Mouse (Mus musculus): ENCODE data around the gene H2afy2. TPM values are rescaled to one million over a fixed set of nuclear protein-coding genes. Genes with fewer than 3 reads are reported as not detected.
A peak's percentile ranks its signal among the peaks of the same experiment; 100 is the strongest.

H2afy2 gene
- polyA plus RNA-seq, 1 experiment from 2014 or later: 62.0 TPM

DNA sequence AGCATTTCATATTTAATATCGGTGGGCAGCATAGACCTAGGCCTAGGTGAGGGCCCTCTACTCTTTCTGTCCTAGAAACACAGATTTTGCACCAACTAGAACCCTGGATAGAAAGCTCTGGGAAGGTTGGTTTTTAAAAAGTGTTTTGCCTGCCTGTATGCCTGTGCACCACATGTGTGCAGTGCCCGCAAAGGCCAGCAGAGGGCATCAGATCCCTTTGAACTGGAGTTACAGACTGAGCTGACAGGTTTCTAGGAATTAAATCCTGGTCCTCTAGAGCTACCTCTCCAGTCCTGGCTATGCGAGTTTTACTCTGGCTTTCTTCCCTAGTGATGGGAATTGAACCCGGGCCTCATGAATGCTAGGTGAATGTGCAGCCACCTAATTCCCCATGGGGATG is 38.8 kb downstream of the H2afy2 start:
- ATAC-seq (replicated peaks; ENCODE audit: insufficient number of reproducible peaks, low FRiP score, low TSS enrichment): no peak
- no peak overlapping the region for H3K27ac ChIP-seq (ENCODE audit: low read depth, low read length)
- no peaks in the 10 kb centered on the region for H3K9me3 ChIP-seq (replicated peaks; ENCODE audit: control insufficient read depth, low read length)
- 79% methylated on average over 4 of the region's 4 CpGs for WGBS (ENCODE audit: insufficient replicate concordance)
- peaks cover 63% of the 10 kb centered on the region for H3K36me3 ChIP-seq (ENCODE audit: control insufficient read depth, insufficient read depth, low read length)
- H3K4me1 ChIP-seq (ENCODE audit: control insufficient read depth, insufficient read depth, low read length): no peaks in the 10 kb centered on the region
- no peak overlapping the region for H3K4me2 ChIP-seq
- H3K4me3 ChIP-seq (ENCODE audit: low read depth, low read length): no peak overlapping the region
- no peaks in the 10 kb centered on the region for H3K27me3 ChIP-seq (ENCODE audit: control insufficient read depth, insufficient read depth, low read length)
- H3K9ac ChIP-seq (ENCODE audit: low read depth, low read length): no peak overlapping the region

DNA sequence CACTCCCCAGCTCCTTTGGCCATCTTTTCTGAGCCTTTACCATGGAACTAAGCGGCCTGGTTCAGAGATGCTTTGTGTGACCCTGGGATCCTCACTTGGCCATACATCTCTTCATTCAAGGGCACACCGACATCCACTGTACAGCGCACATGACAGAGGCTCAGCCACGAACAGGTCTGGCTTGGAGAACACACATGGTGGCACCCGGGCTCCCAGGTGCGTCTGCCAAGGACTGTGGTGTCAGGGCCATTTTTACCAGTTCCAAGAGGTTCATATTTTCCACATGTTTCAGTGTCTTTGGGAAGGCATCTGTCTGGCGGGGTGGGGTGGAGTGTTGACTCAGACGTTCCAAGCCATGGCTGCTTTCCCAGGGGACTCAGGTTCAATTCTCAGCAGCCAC is 41.6 kb downstream of the H2afy2 start:
- Histone ChIP-seq H3K4me1 (ENCODE audit: control insufficient read depth, insufficient read depth, low read length) (no peaks in the 10 kb centered on the region), H3K9me3 (replicated peaks; ENCODE audit: control insufficient read depth, low read length) (no peaks in the 10 kb centered on the region), H3K36me3 (ENCODE audit: control insufficient read depth, insufficient read depth, low read length) (peaks cover 58% of the 10 kb centered on the region), H3K4me2 (no peak overlapping the region), H3K4me3 (ENCODE audit: low read depth, low read length) (no peak overlapping the region), H3K9ac (ENCODE audit: low read depth, low read length) (no peak overlapping the region), H3K27ac (ENCODE audit: low read depth, low read length) (no peak overlapping the region), H3K27me3 (ENCODE audit: control insufficient read depth, insufficient read depth, low read length) (no peaks in the 10 kb centered on the region)
- no peak for ATAC-seq (replicated peaks; ENCODE audit: insufficient number of reproducible peaks, low FRiP score, low TSS enrichment)
- 88% methylated on average over 8 of the region's 8 CpGs for WGBS (ENCODE audit: insufficient replicate concordance)

DNA sequence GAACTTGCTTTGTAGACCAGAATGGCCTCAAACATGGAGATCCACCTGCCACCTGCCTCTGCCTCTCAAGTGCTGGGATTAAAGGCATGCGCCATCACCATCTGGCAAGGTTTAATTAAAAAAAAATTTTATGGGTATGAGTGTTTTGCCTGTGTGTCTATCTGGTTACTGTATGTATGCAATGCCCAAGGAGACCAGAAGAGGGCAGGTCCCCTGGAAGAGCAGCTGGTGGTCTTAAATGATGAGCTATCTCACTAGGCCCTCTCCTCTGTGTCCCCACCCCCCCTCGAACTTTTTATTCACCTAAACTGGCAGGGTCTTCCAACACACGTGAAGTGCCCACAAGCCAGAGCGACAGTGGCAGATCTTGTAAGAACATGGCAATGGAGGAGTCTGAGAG is 42.1 kb downstream of the H2afy2 start:
- Histone ChIP-seq H3K4me2 (no peak overlapping the region), H3K27me3 (ENCODE audit: control insufficient read depth, insufficient read depth, low read length) (no peaks in the 10 kb centered on the region), H3K27ac (ENCODE audit: low read depth, low read length) (no peak overlapping the region), H3K9ac (ENCODE audit: low read depth, low read length) (no peak overlapping the region), H3K9me3 (replicated peaks; ENCODE audit: control insufficient read depth, low read length) (no peaks in the 10 kb centered on the region), H3K36me3 (ENCODE audit: control insufficient read depth, insufficient read depth, low read length) (peaks cover 53% of the 10 kb centered on the region), H3K4me1 (ENCODE audit: control insufficient read depth, insufficient read depth, low read length) (no peaks in the 10 kb centered on the region), H3K4me3 (ENCODE audit: low read depth, low read length) (no peak overlapping the region)
- ATAC-seq (replicated peaks; ENCODE audit: insufficient number of reproducible peaks, low FRiP score, low TSS enrichment): no peak
- 76% methylated on average over 4 of the region's 4 CpGs for WGBS (ENCODE audit: insufficient replicate concordance)

DNA sequence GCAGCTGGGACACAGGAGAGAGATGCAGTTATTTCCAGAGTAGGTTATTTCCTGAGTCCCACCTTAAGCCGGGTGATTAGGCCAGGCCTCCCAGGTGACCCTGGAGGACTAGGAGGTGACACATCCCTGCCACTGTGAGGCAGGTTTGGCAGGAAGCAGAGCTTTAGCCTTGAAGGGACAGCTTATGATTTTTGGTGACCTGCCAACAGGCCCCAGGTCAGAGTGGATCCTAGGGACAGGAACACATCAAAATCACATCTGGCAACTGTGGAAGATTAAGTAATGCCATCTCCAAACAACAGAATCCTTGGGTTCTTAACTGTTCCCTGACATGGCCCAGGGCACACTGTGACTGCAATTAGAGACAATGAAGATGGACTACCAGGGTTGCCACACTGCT is 42.6 kb downstream of the H2afy2 start:
- Histone ChIP-seq H3K4me3 (ENCODE audit: low read depth, low read length) (no peak overlapping the region), H3K9me3 (replicated peaks; ENCODE audit: control insufficient read depth, low read length) (no peaks in the 10 kb centered on the region), H3K27me3 (ENCODE audit: control insufficient read depth, insufficient read depth, low read length) (no peaks in the 10 kb centered on the region), H3K27ac (ENCODE audit: low read depth, low read length) (no peak overlapping the region), H3K36me3 (ENCODE audit: control insufficient read depth, insufficient read depth, low read length) (peaks cover 48% of the 10 kb centered on the region), H3K4me1 (ENCODE audit: control insufficient read depth, insufficient read depth, low read length) (no peaks in the 10 kb centered on the region), H3K9ac (ENCODE audit: low read depth, low read length) (no peak overlapping the region), H3K4me2 (no peak overlapping the region)
- WGBS (ENCODE audit: insufficient replicate concordance): 71% methylated on average over 1 of the region's 1 CpGs
- no peak for ATAC-seq (replicated peaks; ENCODE audit: insufficient number of reproducible peaks, low FRiP score, low TSS enrichment)

GRCm38 (mm10) chr10:61738126-61738525 is 45.8 kb downstream of the H2afy2 start:
- H3K27ac ChIP-seq (ENCODE audit: low read depth, low read length): no peak overlapping the region
- H3K4me2 ChIP-seq: no peak overlapping the region
- no peaks in the 10 kb centered on the region for H3K4me1 ChIP-seq (ENCODE audit: control insufficient read depth, insufficient read depth, low read length)
- no peaks in the 10 kb centered on the region for H3K9me3 ChIP-seq (replicated peaks; ENCODE audit: control insufficient read depth, low read length)
- no peaks in the 10 kb centered on the region for H3K27me3 ChIP-seq (ENCODE audit: control insufficient read depth, insufficient read depth, low read length)
- ATAC-seq (replicated peaks; ENCODE audit: insufficient number of reproducible peaks, low FRiP score, low TSS enrichment): no peak
- H3K4me3 ChIP-seq (ENCODE audit: low read depth, low read length): no peak overlapping the region
- peaks cover 27% of the 10 kb centered on the region for H3K36me3 ChIP-seq (ENCODE audit: control insufficient read depth, insufficient read depth, low read length)
- WGBS (ENCODE audit: insufficient replicate concordance): 87% methylated on average over 4 of the region's 4 CpGs
- H3K9ac ChIP-seq (ENCODE audit: low read depth, low read length): no peak overlapping the region

GRCm38 (mm10) chr10:61737537-61737936 is 46.4 kb downstream of the H2afy2 start:
- Histone ChIP-seq H3K4me2 (no peak overlapping the region), H3K27ac (ENCODE audit: low read depth, low read length) (no peak overlapping the region), H3K9ac (ENCODE audit: low read depth, low read length) (no peak overlapping the region), H3K36me3 (ENCODE audit: control insufficient read depth, insufficient read depth, low read length) (peaks cover 23% of the 10 kb centered on the region), H3K4me3 (ENCODE audit: low read depth, low read length) (no peak overlapping the region), H3K27me3 (ENCODE audit: control insufficient read depth, insufficient read depth, low read length) (no peaks in the 10 kb centered on the region), H3K4me1 (ENCODE audit: control insufficient read depth, insufficient read depth, low read length) (no peaks in the 10 kb centered on the region), H3K9me3 (replicated peaks; ENCODE audit: control insufficient read depth, low read length) (no peaks in the 10 kb centered on the region)
- 71% methylated on average over 1 of the region's 1 CpGs for WGBS (ENCODE audit: insufficient replicate concordance)
- ATAC-seq (replicated peaks; ENCODE audit: insufficient number of reproducible peaks, low FRiP score, low TSS enrichment): no peak

- Histone ChIP-seq H3K4me2 (no peak overlapping the region), H3K9me3 (replicated peaks; ENCODE audit: control insufficient read depth, low read length) (no peaks in the 10 kb centered on the region), H3K9ac (ENCODE audit: low read depth, low read length) (no peak overlapping the region), H3K4me3 (ENCODE audit: low read depth, low read length) (no peak overlapping the region), H3K36me3 (ENCODE audit: control insufficient read depth, insufficient read depth, low read length) (peaks cover 15% of the 10 kb centered on the region), H3K27ac (ENCODE audit: low read depth, low read length) (no peak overlapping the region), H3K4me1 (ENCODE audit: control insufficient read depth, insufficient read depth, low read length) (no peaks in the 10 kb centered on the region), H3K27me3 (ENCODE audit: control insufficient read depth, insufficient read depth, low read length) (no peaks in the 10 kb centered on the region)
- ATAC-seq (replicated peaks; ENCODE audit: insufficient number of reproducible peaks, low FRiP score, low TSS enrichment): no peak
- 62% methylated on average over 10 of the region's 10 CpGs for WGBS (ENCODE audit: insufficient replicate concordance)
Measured at GRCm38 (mm10) chr10:61736671-61737078, 47.3 kb downstream of the H2afy2 start.

GRCm38 (mm10) chr10:61734377-61734776 is 49.6 kb downstream of the H2afy2 start:
- no peaks in the 10 kb centered on the region for H3K4me1 ChIP-seq (ENCODE audit: control insufficient read depth, insufficient read depth, low read length)
- peaks cover 10% of the 10 kb centered on the region for H3K36me3 ChIP-seq (ENCODE audit: control insufficient read depth, insufficient read depth, low read length)
- no peak overlapping the region for H3K9ac ChIP-seq (ENCODE audit: low read depth, low read length)
- no peak overlapping the region for H3K27ac ChIP-seq (ENCODE audit: low read depth, low read length)
- H3K4me3 ChIP-seq (ENCODE audit: low read depth, low read length): no peak overlapping the region
- 0 out of 2 replicates have a peak, but pooled peaks have one; percentile 25 for ATAC-seq (replicated peaks; ENCODE audit: insufficient number of reproducible peaks, low FRiP score, low TSS enrichment)
- no peaks in the 10 kb centered on the region for H3K27me3 ChIP-seq (ENCODE audit: control insufficient read depth, insufficient read depth, low read length)
- no peaks in the 10 kb centered on the region for H3K9me3 ChIP-seq (replicated peaks; ENCODE audit: control insufficient read depth, low read length)
- no peak overlapping the region for H3K4me2 ChIP-seq
- WGBS (ENCODE audit: insufficient replicate concordance): 40% methylated on average over 3 of the region's 3 CpGs

DNA sequence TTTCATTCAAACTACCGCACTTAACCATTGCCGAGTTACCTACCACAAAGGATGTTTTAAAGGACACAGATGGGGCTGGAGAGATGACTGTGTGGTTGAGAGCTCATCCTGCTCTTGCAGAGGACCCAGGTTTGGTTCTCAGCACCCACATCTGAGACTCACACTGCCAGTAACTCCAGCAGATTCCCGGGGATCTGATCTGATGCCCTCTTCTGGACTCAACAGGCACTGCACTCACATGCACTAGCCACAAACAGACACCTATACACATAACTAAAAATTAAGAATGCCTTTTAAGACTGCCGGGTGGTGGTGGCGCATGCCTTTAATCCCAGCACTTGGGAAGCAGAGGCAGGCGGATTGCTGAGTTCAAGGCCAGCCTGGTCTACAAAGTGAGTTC is 53.8 kb downstream of the H2afy2 start:
- H3K9ac ChIP-seq (ENCODE audit: low read depth, low read length): no peak overlapping the region
- no peaks in the 10 kb centered on the region for H3K9me3 ChIP-seq (replicated peaks; ENCODE audit: control insufficient read depth, low read length)
- no peaks in the 10 kb centered on the region for H3K27me3 ChIP-seq (ENCODE audit: control insufficient read depth, insufficient read depth, low read length)
- no peak overlapping the region for H3K4me3 ChIP-seq (ENCODE audit: low read depth, low read length)
- H3K4me2 ChIP-seq: no peak overlapping the region
- H3K27ac ChIP-seq (ENCODE audit: low read depth, low read length): no peak overlapping the region
- 94% methylated on average over 6 of the region's 6 CpGs for WGBS (ENCODE audit: insufficient replicate concordance)
- no peaks in the 10 kb centered on the region for H3K4me1 ChIP-seq (ENCODE audit: control insufficient read depth, insufficient read depth, low read length)
- ATAC-seq (replicated peaks; ENCODE audit: insufficient number of reproducible peaks, low FRiP score, low TSS enrichment): no peak
- peaks cover 7% of the 10 kb centered on the region for H3K36me3 ChIP-seq (ENCODE audit: control insufficient read depth, insufficient read depth, low read length)
